8 mouse cellular contexts compared by ENCODE assay signal in genomic region chr9:76323186-76323701, GRCm38 (mm10). TPM values are rescaled to one million over a fixed set of nuclear protein-coding genes. Genes with fewer than 3 reads are reported as not detected.
DNase-seq lines count a peak whose midpoint lies in the region; ATAC-seq lines count a peak whose summit lies in the region.

No protein-coding gene starts in this region.

- no peaks in the 10 kb centered on the region for H3K36me3 ChIP-seq in forebrain, embryonic 16.5 days (ENCODE audit: control insufficient read depth, insufficient read depth)
- no peaks in the 10 kb centered on the region for H3K36me3 ChIP-seq in midbrain, embryonic 12.5 days

- peak; percentile 13 to 23 for DNase-seq in layer of hippocampus, adult 18-20 months (ENCODE audit: low spot score in 2 of 2)
- DNase-seq in layer of hippocampus, adult 9-10 months (ENCODE audit: low spot score): no peak
- DNase-seq in cerebellum, postnatal 36 days: peak; percentile 15 to 24
- DNase-seq in layer of hippocampus, postnatal 25 days (ENCODE audit: extremely low spot score in 1 of 2, low spot score in 1 of 2): peak; percentile 15 to 28
- peak; percentile 11 for DNase-seq in yolk sac, embryonic 10.5 days (ENCODE audit: low spot score)
- no peak for DNase-seq in spleen, postnatal 10 days (ENCODE audit: low spot score in 2 of 2)

- ATAC-seq in forebrain, embryonic 16.5 days: peak; percentile 88
- ATAC-seq in midbrain, embryonic 12.5 days (ENCODE audit: low FRiP score, low read depth): peak; percentile 80

- H3K27me3 ChIP-seq in forebrain, embryonic 16.5 days (replicated peaks; ENCODE audit: control insufficient read depth, insufficient read depth, low read length): no peaks in the 10 kb centered on the region
- H3K27me3 ChIP-seq in midbrain, embryonic 12.5 days: peaks cover 23% of the 10 kb centered on the region

- H3K4me1 ChIP-seq in forebrain, embryonic 16.5 days (replicated peaks; ENCODE audit: control insufficient read depth, insufficient read depth, low read length): peaks cover 8% of the 10 kb centered on the region
- peaks cover 7% of the 10 kb centered on the region; the same call in 1 of the 2 replicates for H3K4me1 ChIP-seq in midbrain, embryonic 12.5 days

- H3K4me2 ChIP-seq in forebrain, embryonic 16.5 days (ENCODE audit: low read length): peak overlapping the region; percentile 93
- H3K4me2 ChIP-seq in midbrain, embryonic 12.5 days (replicated peaks): peak overlapping the region; percentile 92

- H3K9me3 ChIP-seq in forebrain, embryonic 16.5 days (ENCODE audit: control insufficient read depth, low read length): no peaks in the 10 kb centered on the region
- H3K9me3 ChIP-seq in midbrain, embryonic 12.5 days: no peaks in the 10 kb centered on the region

- H3K4me3 ChIP-seq in forebrain, embryonic 16.5 days (replicated peaks; ENCODE audit: low read length): peak overlapping the region; percentile 57
- peak overlapping the region; percentile 48 for H3K4me3 ChIP-seq in midbrain, embryonic 12.5 days

- no peak overlapping the region for H3K27ac ChIP-seq in forebrain, embryonic 16.5 days (ENCODE audit: low read length)
- H3K27ac ChIP-seq in midbrain, embryonic 12.5 days (replicated peaks): no peak overlapping the region

- 1% methylated on average over 29 of the region's 29 CpGs for WGBS in forebrain, embryonic 16.5 days
- WGBS in midbrain, embryonic 12.5 days: under 1% methylated on average over 29 of the region's 29 CpGs

- H3K9ac ChIP-seq in forebrain, embryonic 16.5 days (replicated peaks; ENCODE audit: low read depth, low read length): peak overlapping the region; percentile 59
- peak overlapping the region; percentile 45 for H3K9ac ChIP-seq in midbrain, embryonic 12.5 days (replicated peaks)

RNA-seq across cellular contexts. Expression of gene Hcrtr2, which starts 0.4 kb away (rescaled TPM):
- 1 to 10 TPM; 2.2 to 3.4 TPM for total RNA-seq in layer of hippocampus, adult 18-20 months (2021)
- polyA plus RNA-seq in forebrain, embryonic 16.5 days (2015; fragmentation: Nextera tagmentation; extraction: Ambion mirVana): 2.9 and 5.4 TPM in 2 replicates
- total RNA-seq in layer of hippocampus, postnatal 25 days (2021): 1 to 10 TPM; 2.9 to 4.2 TPM
- 1.7 and 2.1 TPM in 2 replicates for polyA plus RNA-seq in midbrain, embryonic 12.5 days (2016; fragmentation: Nextera tagmentation; extraction: Ambion mirVana)

Comparison
In these comparisons a context has a peak if more than half of its experiments do, and no peak if none do; other contexts are left out.
1. DNase-seq: peak in layer of hippocampus, adult 18-20 months (2 of 2), cerebellum, postnatal 36 days (2 of 2), layer of hippocampus, postnatal 25 days (2 of 2) and yolk sac, embryonic 10.5 days (single experiment); none in layer of hippocampus, adult 9-10 months (single experiment) and spleen, postnatal 10 days (0 of 2).